Mouse (Mus musculus) limb, embryonic 14.5 days (tissue): Measurements from ENCODE around the gene Eps8l3. TPM values are rescaled to one million over a fixed set of nuclear protein-coding genes. Genes with fewer than 3 reads are reported as not detected.

Source experiments
- ATAC-seq: fragments of 200-750 bp; cut with Nextera tagmentation; 2 replicates; pipeline ENCODE4 v1.8.0; 2017; ENCODE audit warnings: low read depth, moderate number of reproducible peaks, moderate TSS enrichment; ENCODE audit not compliant: low FRiP score
- DNase-seq: peaks from one replicate; pipeline ENCODE4 v3.0.0-alpha.2; 2015; ENCODE audit warnings: low spot score
- H3K27ac ChIP-seq: fragments of 300-500 bp; sonication (generic); replicated peaks from 2 replicates; pipeline ENCODE4 v1.5.1; 2014; ENCODE audit warnings: low read depth, mild to moderate bottlenecking, low read length, moderate library complexity, mixed read lengths
- H3K27me3 ChIP-seq: fragments of 300-500 bp; sonication (generic); 2 replicates; pipeline ENCODE4 v1.6.1; 2014; ENCODE audit warnings: low read length, mixed read lengths; ENCODE audit not compliant: control insufficient read depth, insufficient read depth
- H3K36me3 ChIP-seq: fragments of 300-500 bp; sonication (generic); 2 replicates; pipeline ENCODE4 v1.6.1; 2014; ENCODE audit warnings: mild to moderate bottlenecking, low read length, moderate library complexity, mixed read lengths; ENCODE audit not compliant: control insufficient read depth, insufficient read depth
- H3K4me1 ChIP-seq: fragments of 300-500 bp; sonication (generic); 2 replicates; pipeline ENCODE4 v1.6.1; 2014; ENCODE audit warnings: antibody characterized with exemption, low read length, mixed read lengths; ENCODE audit not compliant: control insufficient read depth, insufficient read depth
- H3K4me2 ChIP-seq: fragments of 300-500 bp; sonication (generic); replicated peaks from 2 replicates; pipeline ENCODE4 v1.6.1; 2014; ENCODE audit warnings: low read depth, mild to moderate bottlenecking, low read length, moderate library complexity; ENCODE audit not compliant: severe bottlenecking
- H3K4me3 ChIP-seq: fragments of 300-500 bp; sonication (generic); replicated peaks from 2 replicates; pipeline ENCODE4 v1.5.1; 2014; ENCODE audit warnings: low read length
- H3K9ac ChIP-seq: fragments of 300-500 bp; sonication (generic); 2 replicates; pipeline ENCODE4 v1.6.1; 2014; ENCODE audit warnings: mild to moderate bottlenecking, low read depth, low read length, moderate library complexity; ENCODE audit not compliant: severe bottlenecking
- H3K9me3 ChIP-seq: fragments of 300-500 bp; sonication (generic); 2 replicates; pipeline ENCODE4 v1.6.1; 2016; ENCODE audit warnings: low read length; ENCODE audit not compliant: control insufficient read depth
- POLR2A ChIP-seq: fragments of 200-500 bp; IDR thresholded peaks from 2 replicates; pipeline ENCODE4 v1.8.0; 2012; ENCODE audit warnings: inconsistent platforms, mild to moderate bottlenecking, moderate library complexity, borderline replicate concordance; ENCODE audit not compliant: insufficient read depth, insufficient read length; ENCODE audit errors: extremely low read depth
- WGBS: fragments of 180-500 bp; shearing (Covaris S2); extraction: QIAGEN DNeasy Blood & Tissue Kit; methylation state at CpG from one replicate; pipeline ENCODE4 v1.1.7; 2014; 5-methylcytosine and 5-hydroxymethylcytosine counted together
- polyA plus RNA-seq, 2 experiments: library from polyadenylated mRNA; depleted of rRNA in 1 of 2; stranded (reverse) in 1 of 2; unstranded in 1 of 2; fragments of >200 nt; fragmentation: Nextera tagmentation in 1 of 2; extraction: Ambion mirVana in 1 of 2; gene quantifications; 2 replicates each; pipeline versions ENCODE4 v1.2.1 to v1.2.3; 2012 to 2014

Eps8l3 gene
- polyA plus RNA-seq, 2 experiments, result 0.09 TPM; not detected in 1

DNA sequence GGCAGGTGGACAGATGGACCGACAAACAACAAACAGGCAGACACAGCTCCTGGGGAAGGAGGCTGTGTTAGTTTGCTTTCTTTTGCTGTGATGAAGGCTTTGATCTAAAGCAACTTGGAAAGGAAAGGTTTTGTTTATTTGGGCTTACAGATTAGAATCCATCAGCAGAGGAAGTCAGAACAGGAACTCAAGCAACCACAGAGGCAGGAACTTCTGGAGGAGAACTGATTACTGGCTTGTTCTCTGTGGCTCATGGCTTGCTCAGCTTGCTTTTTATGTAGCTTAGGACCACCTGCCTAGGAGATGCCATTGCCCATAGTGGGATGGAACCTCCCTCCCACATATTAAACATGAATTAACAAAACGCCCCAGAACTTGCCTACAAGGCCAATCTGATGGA lies 14.6 kb upstream of the Eps8l3 start:
- no peak for TF ChIP-seq POLR2A
- WGBS, result 75% methylated on average over 2 of the region's 2 CpGs
- peaks cover 5% of the 10 kb centered on the region; the same call in 1 of the 2 replicates for H3K4me1 ChIP-seq
- ATAC-seq (no peak), DNase-seq (no peak)
- no peaks in the 10 kb centered on the region for H3K36me3 ChIP-seq
- H3K9me3 ChIP-seq, result no peaks in the 10 kb centered on the region
- no peak overlapping the region for H3K9ac ChIP-seq
- H3K27me3 ChIP-seq, result no peaks in the 10 kb centered on the region
- no peak overlapping the region for H3K4me3 ChIP-seq
- H3K4me2 ChIP-seq, result no peak overlapping the region
- H3K27ac ChIP-seq, result no peak overlapping the region

- 0 out of 2 replicates have a peak overlapping the region, but pooled peaks have one; percentile 25 for H3K9ac ChIP-seq
- WGBS, result 71% methylated on average over 5 of the region's 5 CpGs
- ATAC-seq, result no peak
Observed at GRCm38 (mm10) chr3:107863471-107863870, 13.6 kb upstream of the Eps8l3 start.

GRCm38 (mm10) chr3:107863898-107864603 lies 13.0 kb upstream of the Eps8l3 start:
- Histone ChIP-seq H3K4me3 (no peak overlapping the region), H3K27me3 (no peaks in the 10 kb centered on the region), H3K4me2 (no peak overlapping the region), H3K27ac (no peak overlapping the region), H3K9ac (0 out of 2 replicates have a peak overlapping the region, but pooled peaks have one; percentile 25), H3K4me1 (peaks cover 5% of the 10 kb centered on the region), H3K36me3 (no peaks in the 10 kb centered on the region), H3K9me3 (no peaks in the 10 kb centered on the region)
- no peak for TF ChIP-seq POLR2A
- ATAC-seq, result peak; percentile 87
- peak; percentile 93 for DNase-seq
- 10% methylated on average over 2 of the region's 2 CpGs for WGBS

More at GRCm38 (mm10) chr3:107863471-107863870, 13.6 kb upstream of the Eps8l3 start:
- no peak for TF ChIP-seq POLR2A
- Histone ChIP-seq H3K4me2 (no peak overlapping the region), H3K4me3 (no peak overlapping the region), H3K27me3 (no peaks in the 10 kb centered on the region), H3K9me3 (no peaks in the 10 kb centered on the region), H3K4me1 (peaks cover 4% of the 10 kb centered on the region; the same call in 1 of the 2 replicates), H3K36me3 (no peaks in the 10 kb centered on the region), H3K27ac (no peak overlapping the region)
- DNase-seq, result no peak

- ATAC-seq, result no peak
- Histone ChIP-seq H3K4me2 (no peak overlapping the region), H3K27ac (no peak overlapping the region), H3K4me3 (no peak overlapping the region), H3K9me3 (no peaks in the 10 kb centered on the region), H3K36me3 (no peaks in the 10 kb centered on the region), H3K9ac (no peak overlapping the region), H3K27me3 (no peaks in the 10 kb centered on the region), H3K4me1 (peaks cover 13% of the 10 kb centered on the region)
- 70% methylated on average over 10 of the region's 10 CpGs for WGBS
- no peak for TF ChIP-seq POLR2A
- DNase-seq, result no peak
Observed at GRCm38 (mm10) chr3:107865364-107866091, 11.5 kb upstream of the Eps8l3 start.

DNA sequence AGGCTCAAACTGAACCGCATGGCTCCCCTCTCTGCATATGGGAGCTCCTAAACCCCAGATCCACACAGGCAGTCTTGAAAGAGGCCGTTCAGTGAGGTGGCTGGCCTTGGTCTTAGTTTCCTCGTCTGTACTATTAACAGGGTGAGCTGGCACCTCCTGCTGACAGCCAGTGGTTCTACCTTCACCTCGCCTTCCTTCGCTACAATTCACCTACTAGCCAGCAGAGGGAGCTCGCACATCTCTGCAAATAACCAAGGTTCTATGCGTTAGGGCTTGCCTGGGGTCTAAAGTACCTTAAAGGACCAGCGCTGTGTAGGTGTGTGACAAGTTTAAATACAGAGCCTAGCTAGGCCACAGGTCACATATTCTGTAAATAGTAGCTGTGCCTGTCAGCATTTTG lies 9.9 kb upstream of the Eps8l3 start:
- Histone ChIP-seq H3K27me3 (no peaks in the 10 kb centered on the region), H3K4me2 (no peak overlapping the region), H3K9ac (no peak overlapping the region), H3K4me1 (peaks cover 13% of the 10 kb centered on the region), H3K9me3 (no peaks in the 10 kb centered on the region), H3K36me3 (no peaks in the 10 kb centered on the region), H3K27ac (no peak overlapping the region), H3K4me3 (no peak overlapping the region)
- peak; percentile 83 for DNase-seq
- ATAC-seq, result peak; percentile 62
- WGBS, result 5% methylated on average over 8 of the region's 8 CpGs
- no peak for TF ChIP-seq POLR2A
